Mouse (Mus musculus): ENCODE results near the gene Olfr617. TPM values are rescaled to one million over a fixed set of nuclear protein-coding genes. Genes with fewer than 3 reads are reported as not detected.
"Not testable (repeated sequence)": the region's sequence is repeated elsewhere in the genome, so short reads cannot be mapped to it uniquely, and the experiment has no call there.

Olfr617 gene
- polyA plus RNA-seq (2012; rRNA removed) (not detected in 2 replicates), polyA plus RNA-seq (2014; fragmentation: Nextera tagmentation; extraction: Ambion mirVana) (not detected in 2 replicates)

GRCm38 (mm10) chr7:103572761-103573160 is at the start of gene Olfr617:
Olfr617 (plus strand) TSS chr7:103573061.
- H3K36me3 ChIP-seq (ENCODE audit: control insufficient read depth, insufficient read depth, low read length), result no peaks in the 10 kb centered on the region
- no peak for ATAC-seq (ENCODE audit: low FRiP score, low read depth)
- no peak for TF ChIP-seq POLR2A (IDR thresholded peaks at IDR 0.05; ENCODE audit: borderline replicate concordance, extremely low read depth, insufficient read depth, insufficient read length)

GRCm38 (mm10) chr7:103542617-103543016 is 30.2 kb upstream of the Olfr617 start, which contains the start of gene Olfr612:
Olfr612 (minus strand) TSS chr7:103542717.
- H3K27ac ChIP-seq (replicated peaks; ENCODE audit: low read depth, low read length); H3K4me3 ChIP-seq (replicated peaks; ENCODE audit: low read length); H3K4me2 ChIP-seq (replicated peaks; ENCODE audit: low read depth, low read length, severe bottlenecking); H3K4me1 ChIP-seq (ENCODE audit: control insufficient read depth, insufficient read depth, low read length); H3K9me3 ChIP-seq (ENCODE audit: control insufficient read depth, low read length); H3K36me3 ChIP-seq (ENCODE audit: control insufficient read depth, insufficient read depth, low read length); H3K9ac ChIP-seq (ENCODE audit: low read depth, low read length, severe bottlenecking); DNase-seq (ENCODE audit: low spot score); ATAC-seq (ENCODE audit: low FRiP score, low read depth); H3K27me3 ChIP-seq (ENCODE audit: control insufficient read depth, insufficient read depth, low read length): not testable (repeated sequence)
- WGBS, result 78% methylated on average over 2 of the region's 2 CpGs

More at GRCm38 (mm10) chr7:103572761-103573160, at the start of gene Olfr617:
- Histone ChIP-seq H3K4me3 (replicated peaks; ENCODE audit: low read length) (no peak within 1 kb of the TSS), H3K27me3 (ENCODE audit: control insufficient read depth, insufficient read depth, low read length) (no peaks in the 10 kb centered on the region), H3K4me1 (ENCODE audit: control insufficient read depth, insufficient read depth, low read length) (no peaks in the 10 kb centered on the region), H3K9ac (ENCODE audit: low read depth, low read length, severe bottlenecking) (no peak within 1 kb of the TSS), H3K27ac (replicated peaks; ENCODE audit: low read depth, low read length) (no peak within 1 kb of the TSS), H3K9me3 (ENCODE audit: control insufficient read depth, low read length) (no peaks in the 10 kb centered on the region), H3K4me2 (replicated peaks; ENCODE audit: low read depth, low read length, severe bottlenecking) (no peak within 1 kb of the TSS)
- DNase-seq (ENCODE audit: low spot score), result no peak
- 73% methylated on average over 1 of the region's 1 CpGs for WGBS

- WGBS, result 78% methylated on average over 2 of the region's 2 CpGs
- H3K27ac ChIP-seq (replicated peaks; ENCODE audit: low read depth, low read length), result no peak within 1 kb of the TSS
- no peak for ATAC-seq (ENCODE audit: low FRiP score, low read depth)
- H3K27me3 ChIP-seq (ENCODE audit: control insufficient read depth, insufficient read depth, low read length), result no peaks in the 10 kb centered on the region
- H3K9me3 ChIP-seq (ENCODE audit: control insufficient read depth, low read length), result no peaks in the 10 kb centered on the region
- TF ChIP-seq POLR2A (IDR thresholded peaks at IDR 0.05; ENCODE audit: borderline replicate concordance, extremely low read depth, insufficient read depth, insufficient read length), result no peak
- no peaks in the 10 kb centered on the region for H3K4me1 ChIP-seq (ENCODE audit: control insufficient read depth, insufficient read depth, low read length)
- H3K4me3 ChIP-seq (replicated peaks; ENCODE audit: low read length), result no peak within 1 kb of the TSS
- DNase-seq (ENCODE audit: low spot score), result no peak
- no peaks in the 10 kb centered on the region for H3K36me3 ChIP-seq (ENCODE audit: control insufficient read depth, insufficient read depth, low read length)
- H3K4me2 ChIP-seq (replicated peaks; ENCODE audit: low read depth, low read length, severe bottlenecking), result no peak within 1 kb of the TSS
- H3K9ac ChIP-seq (ENCODE audit: low read depth, low read length, severe bottlenecking), result no peak within 1 kb of the TSS
Observed at GRCm38 (mm10) chr7:103547774-103548173, 25.1 kb upstream of the Olfr617 start, which contains the start of gene Olfr613. Olfr613 (plus strand) TSS chr7:103548074.

GRCm38 (mm10) chr7:103555779-103556178 is 17.1 kb upstream of the Olfr617 start, which contains the start of gene Olfr615:
Olfr615 (plus strand) TSS chr7:103556079.
- no peak for ATAC-seq (ENCODE audit: low FRiP score, low read depth)
- Histone ChIP-seq H3K27me3 (ENCODE audit: control insufficient read depth, insufficient read depth, low read length) (no peaks in the 10 kb centered on the region), H3K4me1 (ENCODE audit: control insufficient read depth, insufficient read depth, low read length) (no peaks in the 10 kb centered on the region), H3K36me3 (ENCODE audit: control insufficient read depth, insufficient read depth, low read length) (no peaks in the 10 kb centered on the region), H3K4me3 (replicated peaks; ENCODE audit: low read length) (no peak within 1 kb of the TSS), H3K9ac (ENCODE audit: low read depth, low read length, severe bottlenecking) (no peak within 1 kb of the TSS), H3K9me3 (ENCODE audit: control insufficient read depth, low read length) (no peaks in the 10 kb centered on the region), H3K27ac (replicated peaks; ENCODE audit: low read depth, low read length) (no peak within 1 kb of the TSS), H3K4me2 (replicated peaks; ENCODE audit: low read depth, low read length, severe bottlenecking) (no peak within 1 kb of the TSS)
- 79% methylated on average over 2 of the region's 2 CpGs for WGBS
- no peak for DNase-seq (ENCODE audit: low spot score)
- TF ChIP-seq POLR2A (IDR thresholded peaks at IDR 0.05; ENCODE audit: borderline replicate concordance, extremely low read depth, insufficient read depth, insufficient read length), result no peak

GRCm38 (mm10) chr7:103569043-103569442 is 3.8 kb upstream of the Olfr617 start, which contains the start of gene Olfr616:
Olfr616 (minus strand) TSS chr7:103569143.
- no peak for TF ChIP-seq POLR2A (IDR thresholded peaks at IDR 0.05; ENCODE audit: borderline replicate concordance, extremely low read depth, insufficient read depth, insufficient read length)
- ATAC-seq (ENCODE audit: low FRiP score, low read depth), result no peak
- Histone ChIP-seq H3K4me3 (replicated peaks; ENCODE audit: low read length) (no peak within 1 kb of the TSS), H3K4me2 (replicated peaks; ENCODE audit: low read depth, low read length, severe bottlenecking) (no peak within 1 kb of the TSS), H3K9me3 (ENCODE audit: control insufficient read depth, low read length) (no peaks in the 10 kb centered on the region), H3K27ac (replicated peaks; ENCODE audit: low read depth, low read length) (no peak within 1 kb of the TSS), H3K4me1 (ENCODE audit: control insufficient read depth, insufficient read depth, low read length) (no peaks in the 10 kb centered on the region), H3K27me3 (ENCODE audit: control insufficient read depth, insufficient read depth, low read length) (no peaks in the 10 kb centered on the region), H3K36me3 (ENCODE audit: control insufficient read depth, insufficient read depth, low read length) (no peaks in the 10 kb centered on the region), H3K9ac (ENCODE audit: low read depth, low read length, severe bottlenecking) (no peak within 1 kb of the TSS)
- DNase-seq (ENCODE audit: low spot score), result no peak
- 70% methylated on average over 3 of the region's 3 CpGs for WGBS
